Mouse (Mus musculus) adipose tissue, adult 10 weeks (tissue): ENCODE results near the gene Fut4. TPM values are rescaled to one million over a fixed set of nuclear protein-coding genes. Genes with fewer than 3 reads are reported as not detected.

Experiments used
- polyA plus RNA-seq: library from polyadenylated mRNA; stranded (reverse); fragments of 350-450 nt; fragmentation: Illumina TruSeq; extraction: RNeasy Lipid Tissue Mini Kit (QIAGEN cat#74804); gene quantifications from one replicate; pipeline ENCODE4 v1.2.3, GENCODE M21; 2014; ENCODE audit warnings: low read depth, low replicate concordance

Fut4 gene
- 16.2 TPM for polyA plus RNA-seq

GRCm38 (mm10) chr9:14752001-14752522, at the start of gene Fut4:
Gene Fut4 (minus strand): TSS chr9:14752393.

GRCm38 (mm10) chr9:14784039-14785002, 32.1 kb upstream of the Fut4 start, which contains the start of the genes Mre11a and Ankrd49:
Gene Mre11a (plus strand): TSS chr9:14784654.
Gene Ankrd49 (minus strand): TSS chr9:14784856.

GRCm38 (mm10) chr9:14770803-14771471, 18.7 kb upstream of the Fut4 start, which contains the start of gene 1700012B09Rik:
Gene 1700012B09Rik (minus strand): TSS chr9:14771030.

GRCm38 (mm10) chr9:14740151-14740924, 11.9 kb downstream of the Fut4 start, which contains the start of gene Piwil4:
Gene Piwil4 (minus strand): TSS chr9:14740733.

Other genes starting within 250 kb of the Fut4 start
- gene Amotl1, start 107.3 kb downstream of the Fut4 start, polyA plus RNA-seq = 39.6 TPM
- gene Piwil4, start 11.7 kb downstream of the Fut4 start, polyA plus RNA-seq = 4.9 TPM
- gene 1700012B09Rik, start 18.6 kb upstream of the Fut4 start, polyA plus RNA-seq = 5.0 TPM
- 8.9 TPM for gene Mre11a, start 32.3 kb upstream of the Fut4 start, polyA plus RNA-seq
- 19.5 TPM for gene Ankrd49, start 32.5 kb upstream of the Fut4 start, polyA plus RNA-seq
- gene Gpr83, start 107.8 kb upstream of the Fut4 start, polyA plus RNA-seq = not detected
- 0.24 TPM for gene Izumo1r, start 151.6 kb upstream of the Fut4 start, polyA plus RNA-seq